Mouse (Mus musculus) cerebellum, adult 11 months (tissue): ENCODE results near the gene Fam126b.
A peak's percentile ranks its signal among the peaks of the same experiment; 100 is the strongest.
"Not testable (repeated sequence)": the region's sequence is repeated elsewhere in the genome, so short reads cannot be mapped to it uniquely, and the experiment has no call there.

Source experiments
- DNase-seq: peaks from one replicate; pipeline ENCODE4 v3.0.0; 2022

Gene Fam126b

DNA sequence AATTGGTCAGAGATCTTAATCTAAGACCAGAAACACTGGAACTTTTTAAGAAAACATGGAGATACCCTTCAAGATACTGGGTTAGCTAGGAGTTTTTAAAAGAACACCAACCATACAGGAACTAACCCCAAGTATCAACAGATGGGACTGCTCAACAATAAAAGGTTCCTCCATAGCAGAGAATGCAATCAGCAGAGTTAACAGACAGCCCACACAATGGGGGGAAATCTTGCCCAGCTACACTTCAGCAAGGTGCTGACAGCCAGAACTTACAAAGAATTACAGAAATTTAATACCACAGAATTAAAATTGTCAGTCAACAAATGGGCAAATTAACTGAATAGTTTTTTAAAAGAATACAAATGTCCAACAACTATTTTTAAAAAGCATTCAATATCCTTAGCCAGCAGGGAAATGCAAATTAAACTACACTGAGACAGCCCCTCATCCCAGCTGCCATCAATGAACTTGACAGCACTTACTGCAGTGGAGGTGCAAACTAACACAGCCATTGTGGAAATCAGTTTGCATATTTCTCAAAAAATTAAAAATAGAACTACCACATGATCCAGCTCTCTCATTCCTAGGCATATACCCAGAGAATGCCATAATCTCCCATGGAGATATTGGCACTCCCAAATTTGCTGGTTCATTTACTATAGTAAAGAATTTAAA, 17.5 kb downstream of the Fam126b start:
- no peak for DNase-seq

DNA sequence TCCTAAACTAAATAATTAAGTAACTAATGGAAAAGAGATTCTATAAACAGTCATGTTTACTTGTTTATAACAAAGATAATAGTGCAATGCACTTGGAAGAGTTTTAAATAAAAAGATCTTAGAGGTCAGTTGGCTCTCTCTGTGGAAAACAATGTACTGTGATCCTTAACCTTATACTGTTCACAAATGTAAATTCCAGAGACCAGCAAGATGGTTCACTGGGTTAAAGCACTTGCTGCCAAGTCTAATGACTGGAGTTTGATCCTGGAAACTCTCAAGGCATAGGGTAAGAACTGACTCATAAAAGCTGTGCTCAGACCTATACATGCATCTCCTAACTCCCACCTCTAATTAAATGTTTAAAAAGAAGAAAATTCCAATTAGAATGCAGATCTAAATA, 19.5 kb downstream of the Fam126b start:
- DNase-seq: no peak

- DNase-seq: no peak
Measured at GRCm38 (mm10) chr1:58564981-58565380, 21.1 kb downstream of the Fam126b start.

DNA sequence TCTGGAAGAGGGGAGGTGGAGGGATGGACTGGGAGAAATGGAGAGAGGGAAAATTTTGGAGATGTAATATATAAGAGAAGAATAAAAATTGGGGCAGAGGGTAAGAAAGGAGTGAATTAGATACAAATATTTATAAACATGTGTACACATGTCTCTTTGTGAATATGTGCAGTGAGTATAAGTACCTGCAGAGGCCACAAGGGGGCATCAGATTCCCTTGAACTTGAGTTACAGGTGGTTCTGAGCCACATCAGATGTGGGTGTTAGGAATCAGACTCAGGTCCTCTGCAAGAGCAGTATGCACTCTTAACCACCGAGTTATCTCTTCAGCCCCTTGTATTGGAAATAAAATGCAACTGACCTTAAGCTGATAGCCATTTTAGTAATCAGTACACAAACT, 23.7 kb downstream of the Fam126b start:
- DNase-seq: peak; percentile 37

DNA sequence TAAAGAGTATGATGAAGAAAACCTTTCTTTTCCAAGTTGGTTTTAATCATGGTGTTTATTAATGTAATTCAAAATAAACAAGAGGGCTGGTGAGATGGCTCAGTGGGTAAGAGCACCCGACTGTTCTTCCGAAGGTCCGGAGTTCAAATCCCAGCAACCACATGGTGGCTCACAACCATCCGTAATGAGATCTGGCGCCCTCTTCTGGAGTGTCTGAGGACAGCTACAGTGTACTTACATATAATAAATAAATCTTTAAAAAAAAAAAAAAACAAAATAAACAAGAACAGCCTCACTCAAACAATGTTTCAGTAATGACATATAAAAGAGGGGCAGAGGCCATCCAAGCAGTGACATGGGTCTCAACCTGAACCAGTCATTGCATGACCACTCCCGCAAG, 25.8 kb downstream of the Fam126b start:
- DNase-seq: not testable (repeated sequence)

DNA sequence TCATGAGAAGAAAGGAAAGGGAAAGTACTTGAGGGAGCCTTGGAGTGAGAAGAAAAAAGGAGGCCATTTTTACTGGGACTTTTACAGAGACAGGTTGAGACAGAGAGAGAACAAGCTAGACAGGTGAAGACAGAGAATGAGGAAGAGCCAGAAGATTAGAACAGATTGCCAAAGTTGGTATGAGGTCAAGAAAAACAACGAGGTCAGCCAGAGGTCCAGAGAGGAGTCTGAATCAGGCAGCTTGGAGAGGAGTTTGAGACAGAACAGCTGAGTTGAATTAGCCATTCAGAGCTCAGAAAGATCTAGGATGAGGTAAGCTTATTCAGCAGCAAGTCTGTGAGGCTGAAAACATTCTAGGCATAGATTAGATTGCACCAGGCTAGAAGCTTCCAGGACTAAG, 44.7 kb downstream of the Fam126b start:
- DNase-seq: no peak

GRCm38 (mm10) chr1:58507249-58507648, 78.9 kb downstream of the Fam126b start:
- DNase-seq: no peak

- peak; percentile 88 for DNase-seq
Measured at GRCm38 (mm10) chr1:58504577-58505254, 81.4 kb downstream of the Fam126b start, which contains the start of gene Orc2. Orc2 (minus strand) TSS chr1:58505109.

DNA sequence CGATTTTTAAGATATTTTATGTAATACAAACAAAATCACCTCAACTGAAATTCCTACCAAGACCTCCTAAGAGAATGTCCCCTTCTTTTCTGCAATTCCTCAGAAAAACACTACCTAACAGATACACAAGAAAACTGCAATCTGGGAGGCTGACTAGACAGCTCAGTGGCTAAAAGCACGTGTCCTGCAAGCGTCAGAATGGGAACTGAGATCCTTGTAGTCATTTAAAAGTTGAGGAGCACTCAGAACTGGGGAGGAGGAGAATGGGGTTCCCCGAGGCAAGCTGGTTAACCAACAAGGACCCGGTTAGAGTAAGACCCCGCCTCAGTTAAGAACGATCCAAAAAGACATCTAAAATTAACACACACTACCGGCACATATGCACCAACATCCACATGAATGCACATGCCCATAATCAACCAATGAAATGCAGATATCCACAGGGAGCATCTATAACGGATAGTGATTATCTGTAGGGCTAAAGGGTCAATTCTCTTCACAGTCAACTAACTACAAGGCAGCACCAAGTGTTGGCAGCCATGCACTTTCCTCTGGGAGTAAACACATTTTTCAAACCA, 82.2 kb downstream of the Fam126b start:
- DNase-seq: no peak

- no peak for DNase-seq
Measured at GRCm38 (mm10) chr1:58503134-58503533, 83.0 kb downstream of the Fam126b start.

DNA sequence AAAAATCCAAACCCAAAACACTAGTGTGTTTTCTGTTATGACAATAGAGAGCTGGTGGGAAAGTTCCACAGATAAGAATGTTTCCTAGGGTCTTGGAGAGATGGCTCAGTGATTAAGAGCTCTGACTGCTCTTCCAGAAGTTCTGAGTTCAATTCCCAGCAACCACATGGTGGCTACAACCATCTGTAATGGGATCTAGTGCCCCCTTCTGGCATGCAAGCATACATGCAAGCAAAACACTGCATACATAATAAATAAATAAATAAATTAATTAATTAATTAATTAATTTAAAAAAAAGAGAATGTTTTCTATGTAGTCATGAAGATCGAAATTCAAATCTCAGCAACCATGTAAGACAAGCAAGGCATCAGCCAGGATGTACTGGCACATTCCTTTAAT, 87.4 kb downstream of the Fam126b start:
- DNase-seq: no peak

DNA sequence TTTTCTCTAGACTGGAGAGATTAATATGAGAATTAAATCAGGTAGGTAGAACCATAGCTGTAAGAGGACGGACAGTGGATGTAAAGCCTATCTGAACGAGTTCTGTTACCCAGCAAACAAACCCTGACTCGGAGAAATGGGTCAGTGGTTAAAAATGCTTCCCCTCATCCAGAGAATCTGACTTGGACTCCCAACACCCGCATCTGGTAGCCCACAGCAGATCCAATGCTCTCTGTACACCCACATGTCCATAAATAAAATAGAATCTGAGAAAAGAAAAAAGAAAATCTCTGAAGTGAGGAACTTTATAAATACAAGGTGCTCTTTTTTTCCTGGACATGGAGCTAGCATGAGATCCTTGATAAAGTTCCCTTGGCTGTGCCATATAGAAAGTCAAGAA, 88.4 kb downstream of the Fam126b start:
- no peak for DNase-seq

- no peak for DNase-seq
Measured at GRCm38 (mm10) chr1:58495603-58496002, 90.5 kb downstream of the Fam126b start.

DNA sequence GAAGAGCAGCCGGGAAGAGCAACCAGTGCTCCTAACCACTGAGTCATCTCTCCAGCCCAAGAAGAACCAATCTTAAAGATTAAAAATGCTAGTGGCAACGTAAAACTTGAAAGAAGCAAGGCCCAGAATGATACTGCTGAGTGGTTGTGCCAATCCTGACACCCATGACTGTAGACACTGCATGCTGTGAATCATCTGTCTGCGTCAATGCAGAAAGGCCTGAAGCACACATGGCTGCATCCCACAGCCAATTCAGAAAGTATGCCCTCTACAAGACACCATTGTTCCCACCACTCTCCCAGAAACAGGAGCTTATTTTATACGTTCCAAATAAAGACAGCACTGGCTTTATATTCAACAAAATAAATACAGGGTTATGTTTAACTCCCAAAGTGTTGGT, 103.5 kb downstream of the Fam126b start:
- DNase-seq: no peak

DNA sequence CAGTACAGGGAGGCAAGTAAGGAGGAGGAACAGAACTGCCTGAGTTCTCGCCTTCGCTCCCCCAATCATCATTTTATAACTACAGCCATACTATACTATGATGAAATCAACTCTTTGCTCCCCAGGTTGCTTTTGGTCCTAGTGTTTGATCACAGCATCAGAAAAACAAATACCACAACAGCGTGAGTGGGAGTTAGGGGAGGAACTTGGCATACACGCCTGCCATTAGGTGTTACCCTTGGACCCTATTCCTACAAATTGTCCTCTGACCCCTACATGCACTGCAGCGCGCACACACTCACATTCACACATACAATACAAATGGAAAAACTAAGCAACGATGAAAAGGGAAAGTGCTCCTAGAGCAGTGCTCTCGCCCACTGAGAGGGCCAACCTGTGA, 110.5 kb downstream of the Fam126b start:
- no peak for DNase-seq
